Mouse (Mus musculus) CH12.LX (cell line): ENCODE measurements around the gene Drosha. TPM values are rescaled to one million over a fixed set of nuclear protein-coding genes. Genes with fewer than 3 reads are reported as not detected.

Experiments used
- DNase-seq: peaks from one replicate; pipeline ENCODE4 v3.0.0-alpha.2; 2013; ENCODE audit errors: extremely low read depth
- H3K27ac ChIP-seq: 2 replicates; pipeline ENCODE4 v1.5.1; 2012; ENCODE audit warnings: low read depth, mild to moderate bottlenecking, control low read depth, moderate library complexity; ENCODE audit not compliant: insufficient read depth
- H3K27me3 ChIP-seq: replicated peaks from 2 replicates; pipeline ENCODE3; 2012; ENCODE audit warnings: inconsistent platforms
- H3K36me3 ChIP-seq, 2 experiments: replicated peaks in 1 of 2; 2 replicates each; pipeline versions ENCODE3 to v1.6.1; 2012; ENCODE audit warnings: inconsistent platforms in 1 of 2, low read length in 1 of 2, mild to moderate bottlenecking in 1 of 2, mixed read lengths in 1 of 2, moderate library complexity in 1 of 2; ENCODE audit not compliant: control insufficient read depth in 1 of 2, insufficient read depth in 1 of 2
- H3K4me1 ChIP-seq, 2 experiments: 2 replicates each; pipeline ENCODE4 v1.6.1; 2012; ENCODE audit warnings: inconsistent platforms in 1 of 2, moderate library complexity in 1 of 2; ENCODE audit not compliant: insufficient read depth in 2 of 2, control insufficient read depth in 1 of 2
- H3K4me2 ChIP-seq: 2 replicates; pipeline ENCODE4 v1.6.1; 2012; ENCODE audit warnings: low read depth, mild to moderate bottlenecking, control low read depth; ENCODE audit not compliant: poor library complexity, insufficient read depth, severe bottlenecking
- H3K4me3 ChIP-seq, 3 experiments: fragments of 150-350 bp in 1 of 3; sonication (generic) in 1 of 3; replicated peaks in 1 of 3; 2 replicates each; pipeline versions ENCODE3 to v1.5.1; 2011 to 2012; ENCODE audit warnings: low read depth in 2 of 3, low read length in 2 of 3, mild to moderate bottlenecking in 2 of 3, moderate library complexity in 2 of 3, control low read depth in 1 of 3, improper control_type of control experiment in 1 of 3, inconsistent platforms in 1 of 3, mixed read lengths in 1 of 3; ENCODE audit not compliant: poor library complexity in 1 of 3
- H3K79me2 ChIP-seq: replicated peaks from 2 replicates; pipeline ENCODE4 v1.6.1; 2012; ENCODE audit warnings: mild to moderate bottlenecking, moderate library complexity; ENCODE audit not compliant: control insufficient read depth, poor library complexity, insufficient read depth, severe bottlenecking; ENCODE audit errors: extremely low read depth
- H3K9ac ChIP-seq: 2 replicates; pipeline ENCODE4 v1.6.1; 2012; ENCODE audit warnings: low read depth, mild to moderate bottlenecking, control low read depth, moderate library complexity; ENCODE audit not compliant: insufficient read depth
- H3K9me3 ChIP-seq: replicated peaks from 2 replicates; pipeline ENCODE3; 2012; ENCODE audit warnings: low read length, inconsistent platforms, mixed read lengths
- BHLHE40 ChIP-seq: IDR thresholded peaks from 2 replicates; pipeline ENCODE4 v1.6.1; 2011; ENCODE audit warnings: mild to moderate bottlenecking, low read depth, low read length, improper control_type of control experiment
- CTCF ChIP-seq, 2 experiments: IDR thresholded peaks in 1 of 2; conservative IDR thresholded peaks in 1 of 2; 2 replicates each; pipeline ENCODE4 v1.5.1; 2011 to 2012; ENCODE audit warnings: low read depth in 2 of 2, low read length in 2 of 2, improper control_type of control experiment in 1 of 2, inconsistent platforms in 1 of 2, mild to moderate bottlenecking in 1 of 2, moderate library complexity in 1 of 2
- E2F4 ChIP-seq: IDR thresholded peaks from 2 replicates; pipeline ENCODE4 v1.6.1; 2011; ENCODE audit warnings: low read depth, low read length, improper control_type of control experiment; ENCODE audit not compliant: insufficient replicate concordance
- ELF1 ChIP-seq: IDR thresholded peaks from 2 replicates; pipeline ENCODE4 v1.6.1; 2014; ENCODE audit warnings: low read depth, mild to moderate bottlenecking, inconsistent platforms, low read length, improper control_type of control experiment
- ETS1 ChIP-seq: conservative IDR thresholded peaks from 2 replicates; pipeline ENCODE4 v1.6.1; 2012; ENCODE audit warnings: low read depth, mild to moderate bottlenecking, inconsistent platforms, low read length, improper control_type of control experiment, moderate library complexity
- GABPA ChIP-seq: IDR thresholded peaks from 2 replicates; pipeline ENCODE4 v1.6.1; 2012; ENCODE audit warnings: low read depth, low read length, improper control_type of control experiment, inconsistent platforms; ENCODE audit not compliant: insufficient replicate concordance
- IRF4 ChIP-seq: IDR thresholded peaks from 2 replicates; pipeline ENCODE4 v1.6.1; 2014; ENCODE audit warnings: low read depth, mild to moderate bottlenecking, inconsistent platforms, low read length, improper control_type of control experiment
- KAT2A ChIP-seq: IDR thresholded peaks from 2 replicates; pipeline ENCODE4 v1.6.1; 2012; ENCODE audit warnings: low read length, improper control_type of control experiment, inconsistent platforms; ENCODE audit not compliant: insufficient replicate concordance
- MAFK ChIP-seq: IDR thresholded peaks from 2 replicates; pipeline ENCODE4 v1.6.1; 2011; ENCODE audit warnings: low read length, improper control_type of control experiment; ENCODE audit not compliant: insufficient replicate concordance
- MYC ChIP-seq: IDR thresholded peaks from 2 replicates; pipeline ENCODE4 v1.6.1; 2011; ENCODE audit warnings: low read depth, mild to moderate bottlenecking, improper control_type of control experiment, low read length
- NELFE ChIP-seq: IDR thresholded peaks from 2 replicates; pipeline ENCODE4 v1.6.1; 2011; ENCODE audit warnings: low read depth, low read length, improper control_type of control experiment
- NRF1 ChIP-seq: IDR thresholded peaks from 2 replicates; pipeline ENCODE4 v1.6.1; 2014; ENCODE audit warnings: low read depth, mild to moderate bottlenecking, inconsistent platforms, low read length, improper control_type of control experiment, moderate library complexity
- PAX5 ChIP-seq: IDR thresholded peaks from 2 replicates; pipeline ENCODE4 v1.6.1; 2012; ENCODE audit warnings: low read length, inconsistent platforms, mixed read lengths
- RAD21 ChIP-seq: IDR thresholded peaks from 2 replicates; pipeline ENCODE4 v1.6.1; 2011; ENCODE audit warnings: low read depth, mild to moderate bottlenecking, low read length, improper control_type of control experiment, moderate library complexity
- SIN3A ChIP-seq: IDR thresholded peaks from 2 replicates; pipeline ENCODE4 v1.6.1; 2012; ENCODE audit warnings: low read length, improper control_type of control experiment, inconsistent platforms
- UBTF ChIP-seq: IDR thresholded peaks from 2 replicates; pipeline ENCODE4 v1.6.1; 2012; ENCODE audit warnings: low read depth, mild to moderate bottlenecking, inconsistent platforms, low read length, improper control_type of control experiment, moderate library complexity
- USF1 ChIP-seq: IDR thresholded peaks from 2 replicates; pipeline ENCODE4 v1.6.1; 2014; ENCODE audit warnings: low read depth, mild to moderate bottlenecking, inconsistent platforms, low read length, improper control_type of control experiment
- USF2 ChIP-seq: conservative IDR thresholded peaks from 2 replicates; pipeline ENCODE4 v1.6.1; 2011; ENCODE audit warnings: low read depth, low read length, improper control_type of control experiment
- ZMIZ1 ChIP-seq: IDR thresholded peaks from 2 replicates; pipeline ENCODE4 v1.6.1; 2012; ENCODE audit warnings: low read depth, mild to moderate bottlenecking, inconsistent platforms, low read length, improper control_type of control experiment
- dilution Hi-C: fragments of 300-500 bp; cut with MboI; formaldehyde crosslinking; loops from 2 replicates; pipeline ENCODE4 v1.14.3; 2020; ENCODE audit warnings: low sequenced_read_pairs; ENCODE audit not compliant: extremely low pct_unique_long_range_greater_than_20kb, extremely low pct_ligation_motif_present
- in situ Hi-C: fragments of 300-500 bp; cut with MboI; formaldehyde crosslinking; loops from 3 replicates; pipeline ENCODE4 v1.14.3; 2019; ENCODE audit warnings: low sequenced_read_pairs, low pct_ligation_motif_present, low pct_unique_long_range_greater_than_20kb, mixed read lengths
- polyA plus RNA-seq: library from polyadenylated mRNA; unstranded; fragments of >175 nt; gene quantifications from 2 replicates; pipeline ENCODE4 v1.2.1, GENCODE M21; 2012; ENCODE audit warnings: low read depth; ENCODE audit not compliant: insufficient read length
- total RNA-seq, 2 experiments: library from RNA; depleted of rRNA; stranded (reverse); fragments of 300-350 nt in 1 of 2; fragments of >200 nt in 1 of 2; gene quantifications; 2 replicates each; pipeline ENCODE4 v1.2.3; 2012 to 2014

Drosha gene
- total and polyA plus RNA-seq, 3 experiments, result 23.4 to 81.9 (median 24.8) TPM

GRCm38 (mm10) chr15:12877934-12878333 lies 53.3 kb downstream of the Drosha start:
- peaks cover 38 to 88% of the 10 kb centered on the region in 2 experiments for H3K36me3 ChIP-seq
- dilution Hi-C loops, result no loop called here

GRCm38 (mm10) chr15:12878581-12878980 lies 54.0 kb downstream of the Drosha start:
- H3K27me3 ChIP-seq, result no peaks in the 10 kb centered on the region
- no peaks in the 10 kb centered on the region for H3K79me2 ChIP-seq
- H3K27ac ChIP-seq, result no peak overlapping the region
- no peak for DNase-seq
- no peak overlapping the region for H3K4me2 ChIP-seq
- in situ Hi-C loops, result no loop called here
- dilution Hi-C loops, result no loop called here
- no peak overlapping the region for H3K4me3 ChIP-seq
- no peak overlapping the region for H3K9ac ChIP-seq
- H3K36me3 ChIP-seq, result peaks cover 38 to 90% of the 10 kb centered on the region in 2 experiments
- TF ChIP-seq ZMIZ1 (no peak), USF1 (no peak), UBTF (no peak), NELFE (no peak), BHLHE40 (no peak), CTCF (conservative IDR thresholded peaks at IDR 0.05 in 1 of 2, IDR thresholded peaks at IDR 0.05 in 1 of 2; ENCODE audit: low read depth in 2 of 2, low read length in 2 of 2) (no peak), KAT2A (no peak), USF2 (no peak), MYC (no peak), ETS1 (no peak), GABPA (no peak), E2F4 (no peak), ELF1 (no peak), PAX5 (no peak)
- H3K9me3 ChIP-seq, result no peaks in the 10 kb centered on the region
- H3K4me1 ChIP-seq, result no peaks in the 10 kb centered on the region

More at GRCm38 (mm10) chr15:12877934-12878333, 53.3 kb downstream of the Drosha start:
- in situ Hi-C loops, result no loop called here
- Histone ChIP-seq H3K4me1 (peaks cover 0 to 3% of the 10 kb centered on the region in 2 experiments; a peak in 1 of 4 replicates), H3K9me3 (no peaks in the 10 kb centered on the region), H3K27me3 (no peaks in the 10 kb centered on the region), H3K27ac (no peak overlapping the region), H3K4me3 (no peak overlapping the region), H3K9ac (no peak overlapping the region), H3K4me2 (no peak overlapping the region), H3K79me2 (no peaks in the 10 kb centered on the region)
- DNase-seq, result no peak
- TF ChIP-seq NRF1, result no peak
- TF ChIP-seq IRF4, result no peak
- no peak for TF ChIP-seq GABPA
- no peak for TF ChIP-seq RAD21
- no peak for TF ChIP-seq MAFK
- no peak for TF ChIP-seq SIN3A
- TF ChIP-seq NELFE, result no peak
- no peak for TF ChIP-seq CTCF (conservative IDR thresholded peaks at IDR 0.05 in 1 of 2, IDR thresholded peaks at IDR 0.05 in 1 of 2; ENCODE audit: low read depth in 2 of 2, low read length in 2 of 2)
